Mouse (Mus musculus) heart, postnatal 25 days (tissue): ENCODE results near the gene Tgfbr3. TPM values are rescaled to one million over a fixed set of nuclear protein-coding genes. Genes with fewer than 3 reads are reported as not detected.
A peak's percentile ranks its signal among the peaks of the same experiment; 100 is the strongest.
"Not testable (repeated sequence)": the region's sequence is repeated elsewhere in the genome, so short reads cannot be mapped to it uniquely, and the experiment has no call there.

Source experiments
- DNase-seq: peaks from one replicate; pipeline ENCODE4 v3.0.0; 2022; ENCODE audit warnings: low spot score
- intact Hi-C: fragments of 180-260 bp; cut with DNase I; formaldehyde crosslinking; loops from one replicate; pipeline ENCODE4 v1.15.1; 2025
- total RNA-seq, 2 experiments: library from RNA; stranded (reverse); gene quantifications; 2 replicates each; pipeline ENCODE4 v1.2.3; 2021

Tgfbr3 gene
- total RNA-seq, 2 experiments from 2014 or later = 42.9 to 50.8 TPM

DNA sequence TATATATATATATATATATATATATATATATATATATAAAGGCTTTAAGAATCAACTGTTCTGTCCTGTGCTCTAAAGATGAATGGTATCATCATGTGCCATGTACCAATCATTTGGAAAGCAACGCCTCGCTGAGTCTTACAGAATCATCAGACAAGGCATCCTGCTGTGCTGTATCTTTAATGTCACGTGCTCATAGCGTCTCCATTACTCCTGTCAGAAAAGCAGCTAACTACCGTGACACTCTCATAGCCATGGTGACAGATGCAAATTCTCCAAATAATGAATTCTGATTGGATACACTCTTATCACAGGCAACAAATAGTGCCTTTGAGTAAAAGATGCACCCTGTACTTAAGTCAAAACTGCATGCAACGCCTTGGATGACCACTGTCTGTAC lies 40.7 kb downstream of the Tgfbr3 start:
- intact Hi-C loops = no loop called here
- no peak for DNase-seq

DNA sequence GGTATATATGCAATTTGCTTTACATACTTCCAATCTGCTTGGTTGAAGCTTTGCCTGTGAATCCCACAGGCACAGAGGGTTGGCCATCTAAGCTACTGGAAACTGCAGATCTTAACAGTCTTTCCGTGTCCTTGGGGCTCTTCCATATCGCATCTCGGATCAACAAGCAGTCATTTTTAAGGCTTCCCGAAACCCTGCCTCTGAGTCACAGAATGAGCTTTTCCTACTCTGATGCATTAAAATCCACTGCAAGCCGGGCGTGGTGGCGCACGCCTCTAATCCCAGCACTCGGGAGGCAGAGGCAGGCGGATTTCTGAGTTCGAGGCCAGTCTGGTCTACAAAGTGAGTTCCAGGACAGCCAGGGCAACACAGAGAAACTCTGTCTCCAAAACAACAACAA lies 41.1 kb downstream of the Tgfbr3 start:
- DNase-seq, intact Hi-C loops: not testable (repeated sequence)

GRCm38 (mm10) chr5:107247786-107248185 lies 41.6 kb downstream of the Tgfbr3 start:
- no peak for DNase-seq

DNA sequence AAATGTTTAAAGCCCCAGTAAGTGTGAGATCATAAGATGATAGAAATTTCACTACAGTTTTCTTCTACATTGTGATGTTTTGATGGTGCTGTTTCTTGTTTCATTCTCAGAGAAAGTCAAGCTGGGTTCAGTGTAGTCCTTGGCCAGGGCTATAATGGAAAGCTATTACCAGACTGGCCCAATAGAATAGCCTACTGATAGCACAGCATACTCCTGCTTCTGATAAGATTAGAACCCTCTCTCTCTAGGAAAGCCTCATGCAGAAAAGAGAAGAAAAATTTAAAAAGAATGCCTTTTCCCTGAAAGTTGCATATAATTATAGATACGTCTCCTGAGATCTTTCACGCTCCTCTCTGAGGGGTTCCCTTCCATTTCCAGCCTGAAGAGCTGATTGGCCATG lies 46.0 kb downstream of the Tgfbr3 start:
- no peak for DNase-seq
- intact Hi-C loops = no loop called here

More at GRCm38 (mm10) chr5:107247786-107248185, 41.6 kb downstream of the Tgfbr3 start:
- intact Hi-C loops = no loop called here

- no peak for DNase-seq
- intact Hi-C loops = no loop called here
Observed at GRCm38 (mm10) chr5:107242993-107243392, 46.4 kb downstream of the Tgfbr3 start.

- intact Hi-C loops = no loop called here
- DNase-seq = no peak
Observed at GRCm38 (mm10) chr5:107240276-107240675, 49.2 kb downstream of the Tgfbr3 start.

DNA sequence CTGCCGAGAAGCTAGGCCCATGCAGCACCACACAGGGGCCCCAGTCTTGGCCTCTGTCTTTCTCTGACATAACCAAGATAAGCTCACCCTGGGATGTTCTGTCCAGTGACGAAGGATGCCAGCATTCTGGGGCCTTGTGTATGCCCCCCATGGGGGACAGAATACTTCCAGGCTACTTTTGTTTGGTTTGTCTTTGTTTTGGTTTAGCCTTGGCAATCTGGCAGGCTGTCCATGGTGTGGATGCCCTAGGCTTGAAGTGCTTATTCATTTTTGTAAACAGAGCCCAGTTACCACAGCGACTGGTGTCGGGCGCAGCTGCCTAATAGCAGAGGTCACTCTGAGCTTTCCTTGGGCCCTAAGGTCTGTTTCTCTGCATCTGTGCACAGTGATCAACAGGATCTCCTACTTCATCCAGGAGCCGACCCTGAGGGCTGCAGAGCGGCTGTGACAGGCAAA lies 51.4 kb downstream of the Tgfbr3 start:
- intact Hi-C loops = loop anchor here (5.0 kb wide), 1 partner anchor 49 kb away; the partner anchor contains the start of gene Tgfbr3
- DNase-seq = peak; percentile 61

DNA sequence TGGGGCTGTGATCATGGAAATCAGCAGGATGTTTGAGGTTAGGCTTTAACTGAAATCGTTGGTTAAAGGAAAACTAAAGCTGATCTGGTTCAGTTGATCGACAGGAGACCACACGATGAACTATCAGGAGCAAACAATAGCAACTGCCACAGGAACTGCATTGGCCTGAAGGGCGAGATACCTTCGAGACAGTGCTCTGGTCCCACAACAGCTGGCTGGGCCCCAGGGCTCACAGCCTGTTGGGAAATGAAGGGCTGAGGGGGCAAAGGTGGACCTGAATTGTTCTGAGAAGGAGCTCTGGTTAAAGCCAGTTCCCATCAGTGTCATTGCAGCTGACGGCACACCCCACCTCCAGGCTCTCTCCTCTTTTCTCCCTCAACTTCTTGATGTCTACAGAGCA lies 52.5 kb downstream of the Tgfbr3 start:
- intact Hi-C loops = loop anchor here (5.0 kb wide), 1 partner anchor 50 kb away; the partner anchor contains the start of gene Tgfbr3
- no peak for DNase-seq

DNA sequence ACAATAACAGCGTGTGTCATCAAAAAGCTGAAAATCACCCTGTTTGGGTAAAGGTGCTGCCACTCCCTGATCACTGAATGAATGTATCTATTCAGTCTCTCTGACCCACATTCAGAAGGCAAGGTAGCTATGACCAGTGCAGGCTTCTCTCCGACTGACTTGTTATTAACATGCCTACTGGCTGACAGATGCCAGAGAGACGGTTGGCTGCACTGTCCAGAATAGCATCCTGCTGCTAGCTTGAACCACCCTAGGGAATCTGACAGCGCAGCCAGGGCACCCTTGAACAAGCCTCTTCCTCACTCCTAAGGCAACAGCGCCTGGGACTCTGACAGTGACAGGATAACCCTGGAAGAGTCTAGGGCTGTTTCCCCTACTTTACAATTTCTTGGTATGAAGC lies 53.4 kb downstream of the Tgfbr3 start:
- intact Hi-C loops = loop anchor here (5.0 kb wide), 1 partner anchor 51 kb away; the partner anchor contains the start of gene Tgfbr3
- DNase-seq = no peak

DNA sequence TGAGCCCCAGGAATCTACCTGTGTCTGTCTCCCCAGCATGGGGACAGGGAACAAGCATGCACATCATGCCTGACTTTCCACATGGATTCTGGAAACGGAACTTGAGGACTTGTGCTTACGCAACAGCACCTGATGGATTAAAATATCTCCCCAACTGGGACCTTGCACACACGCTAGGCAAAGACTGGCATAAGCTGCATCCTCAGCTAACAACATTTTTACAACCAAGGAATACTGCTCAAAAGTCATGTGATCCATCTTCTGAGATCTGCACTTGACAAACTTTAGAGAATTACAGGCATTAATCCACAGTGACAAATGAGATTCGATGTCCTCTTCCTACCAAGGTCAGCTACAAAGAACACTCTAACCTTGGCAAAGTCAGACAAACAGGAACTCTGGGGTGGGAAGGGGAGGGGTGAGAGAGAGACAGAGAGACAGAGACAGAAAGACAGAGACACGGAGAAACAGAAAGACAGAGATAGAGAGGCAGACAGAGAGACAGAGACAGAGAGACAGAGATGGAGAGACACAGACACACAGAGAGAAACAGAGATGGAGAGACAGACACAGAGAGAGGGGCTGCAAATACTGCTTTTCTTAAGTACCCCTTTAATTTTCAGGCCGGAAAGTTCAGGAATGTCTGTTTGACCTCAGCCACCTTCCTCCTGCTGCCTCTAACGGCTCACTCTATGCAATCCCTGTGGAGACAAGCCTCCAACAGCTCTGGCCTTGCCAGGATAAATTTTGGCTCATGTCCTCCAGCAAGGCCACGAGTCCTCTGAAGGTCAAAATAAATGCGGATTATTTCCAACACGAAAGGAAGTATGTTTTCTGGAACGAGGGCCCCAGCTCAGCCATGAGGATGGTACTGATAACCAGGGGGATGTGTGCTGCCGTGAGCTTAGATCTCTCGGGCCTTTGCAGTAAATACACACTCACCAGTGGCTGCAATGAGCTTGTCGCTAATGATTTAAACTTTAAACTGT lies 55.8 kb downstream of the Tgfbr3 start:
- intact Hi-C loops = loop anchor here (5.0 kb wide), 1 partner anchor 81 kb away; no protein-coding TSS in a partner anchor
- DNase-seq = peak; percentile 44

- DNase-seq = no peak
- intact Hi-C loops = loop anchor here (5.0 kb wide), 1 partner anchor 78 kb away; no protein-coding TSS in a partner anchor
Observed at GRCm38 (mm10) chr5:107230189-107230588, 59.2 kb downstream of the Tgfbr3 start.

GRCm38 (mm10) chr5:107229037-107229436 lies 60.4 kb downstream of the Tgfbr3 start:
- intact Hi-C loops = no loop called here
- DNase-seq = no peak

- DNase-seq = no peak
- intact Hi-C loops = no loop called here
Observed at GRCm38 (mm10) chr5:107227580-107227979, 61.8 kb downstream of the Tgfbr3 start.

DNA sequence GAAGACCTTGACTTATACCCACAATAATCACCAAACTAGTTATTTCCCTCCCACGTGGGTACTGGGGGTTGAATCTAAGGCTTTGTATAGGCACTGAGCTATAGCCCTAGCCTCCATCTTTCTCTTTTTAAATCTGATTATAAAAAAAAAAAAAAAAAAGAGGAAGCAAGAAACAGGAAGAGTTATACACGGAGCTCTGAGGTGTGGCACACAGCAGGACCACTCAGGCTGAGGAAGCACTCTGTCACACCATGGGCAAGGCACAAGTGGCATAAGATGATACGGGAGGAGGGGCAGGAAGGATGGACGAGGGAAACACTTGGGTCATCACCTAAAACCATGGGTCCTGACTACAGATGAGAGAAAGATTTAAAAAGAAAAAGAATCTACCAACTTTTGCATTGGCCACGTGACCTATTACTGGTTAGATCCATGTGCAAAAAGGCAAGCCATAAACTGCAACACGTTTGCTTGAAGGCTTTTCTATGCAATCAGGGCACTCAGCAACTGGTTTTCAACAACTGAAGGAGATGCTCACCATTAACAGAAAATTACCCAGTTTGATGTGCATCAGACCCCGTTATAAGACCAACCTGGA lies 64.5 kb downstream of the Tgfbr3 start:
- DNase-seq = no peak
- intact Hi-C loops = no loop called here

- intact Hi-C loops = no loop called here
- no peak for DNase-seq
Observed at GRCm38 (mm10) chr5:107224151-107224550, 65.3 kb downstream of the Tgfbr3 start.

- DNase-seq, intact Hi-C loops: not testable (repeated sequence)
Observed at GRCm38 (mm10) chr5:107223483-107223882, 65.9 kb downstream of the Tgfbr3 start.

- intact Hi-C loops = no loop called here
- no peak for DNase-seq
Observed at GRCm38 (mm10) chr5:107223029-107223428, 66.4 kb downstream of the Tgfbr3 start.

GRCm38 (mm10) chr5:107222670-107223005 lies 66.8 kb downstream of the Tgfbr3 start:
- no peak for DNase-seq
- intact Hi-C loops = no loop called here

GRCm38 (mm10) chr5:107221892-107222669 lies 67.3 kb downstream of the Tgfbr3 start:
- intact Hi-C loops = no loop called here
- no peak for DNase-seq

DNA sequence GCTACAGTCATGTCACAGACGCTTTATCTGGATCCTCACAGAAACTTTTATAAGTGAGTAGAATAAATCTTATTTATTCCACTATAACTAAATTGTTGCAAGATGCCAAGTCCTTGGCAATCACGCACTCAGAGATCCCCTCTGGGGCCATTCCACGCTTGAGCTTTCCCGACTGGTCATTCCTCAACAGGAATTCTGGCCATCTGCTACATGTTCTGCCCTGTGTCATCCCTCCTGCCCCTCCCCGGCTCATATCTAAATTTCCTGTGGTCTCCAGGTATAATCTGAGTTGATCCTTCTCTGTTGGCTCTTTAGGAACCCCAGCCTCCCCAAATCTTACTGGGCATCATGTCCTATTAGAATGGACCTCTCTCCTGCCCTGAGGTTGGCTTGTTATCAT lies 68.5 kb downstream of the Tgfbr3 start:
- DNase-seq = no peak
- intact Hi-C loops = no loop called here
